Mouse (Mus musculus): ENCODE data around the gene Lsm7. TPM values are rescaled to one million over a fixed set of nuclear protein-coding genes. Genes with fewer than 3 reads are reported as not detected.

Lsm7 gene
- 10 to 100 TPM; 19.0 to 22.3 TPM for total RNA-seq (2021)
- long read RNA-seq, experiment 1, transcript Lsm7-201 (4 exons, 468 nt) = major isoform, 87 of 117 reads
- long read RNA-seq, experiment 1, partial matches to known transcripts = 1 of 117 reads
- long read RNA-seq, experiment 1, other reads (novel, unspliced or antisense) = 28 of 117 reads
- long read RNA-seq, experiment 2, transcript Lsm7-201 (4 exons, 468 nt) = major isoform, 43 of 68 reads
- long read RNA-seq, experiment 2, partial matches to known transcripts = 0 of 68 reads
- long read RNA-seq, experiment 2, other reads (novel, unspliced or antisense) = 25 of 68 reads

DNA sequence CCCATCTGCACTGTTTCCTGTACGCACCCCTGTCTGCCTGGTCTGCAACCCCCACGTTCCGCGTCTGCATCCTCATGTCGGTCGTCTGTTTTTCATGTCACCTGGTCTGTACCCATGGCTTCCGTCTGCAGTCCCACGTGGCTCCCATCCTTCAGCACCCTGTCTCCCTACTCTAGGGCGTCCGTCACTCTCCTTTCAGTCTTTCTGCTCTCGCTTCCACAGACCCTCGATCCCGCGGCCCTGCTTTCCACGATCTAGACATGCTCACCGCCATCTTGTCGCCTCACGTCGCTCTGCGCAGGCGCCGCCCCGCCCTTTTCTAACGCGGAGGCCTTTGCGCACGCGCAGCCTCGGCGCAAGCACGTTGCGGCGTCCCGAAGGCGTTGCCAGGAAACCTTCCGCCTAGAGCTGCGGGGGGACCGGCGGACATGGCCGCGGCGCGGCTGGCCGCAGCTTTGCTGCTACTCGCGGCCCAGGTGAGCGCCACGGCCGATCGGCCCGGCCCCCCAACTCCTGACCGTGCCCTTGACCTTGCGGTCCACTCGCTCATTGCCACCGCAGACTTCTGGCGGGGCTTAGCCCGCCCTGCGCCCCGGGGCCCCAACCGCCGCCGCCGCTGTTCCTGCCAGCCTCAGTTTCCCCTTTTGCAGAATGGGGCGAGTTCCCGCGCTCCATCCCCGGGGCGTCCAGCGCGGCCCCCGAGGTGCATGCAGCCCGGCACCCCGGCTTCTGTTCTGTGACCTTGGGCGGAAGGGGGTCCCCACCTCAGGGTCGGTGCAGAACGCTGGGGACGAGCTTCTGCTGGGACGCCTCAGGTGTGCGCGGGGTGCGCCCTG, at the start of gene Lsm7, which contains the start of gene Sppl2b:
Gene Lsm7 (minus strand): TSS at position 297 of the 836 bp plus-strand sequence.
Gene Sppl2b (plus strand): TSS at position 363 of the 836 bp plus-strand sequence.
- peak; percentile 95 for DNase-seq

DNA sequence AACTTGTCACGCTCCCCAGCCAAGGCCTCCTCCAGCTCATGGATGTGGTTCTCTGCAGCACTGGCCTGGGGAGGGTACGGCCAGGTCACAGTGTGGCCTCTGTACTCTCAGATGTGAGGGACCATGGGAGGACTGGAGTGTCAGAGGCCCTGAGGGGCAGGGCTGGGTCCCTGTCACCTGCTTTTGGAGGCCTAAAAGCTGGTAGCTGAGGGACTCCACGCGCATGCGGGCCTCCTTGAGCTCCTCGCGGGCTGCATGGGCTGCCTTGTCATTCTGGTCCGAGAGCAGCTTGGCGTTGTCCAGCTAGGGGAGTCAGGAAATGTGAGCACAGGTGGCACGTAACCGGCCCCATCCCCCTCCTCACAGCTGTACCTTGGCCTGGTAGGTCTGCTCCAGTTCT, 49.7 kb upstream of the Lsm7 start:
- no peak for DNase-seq

DNA sequence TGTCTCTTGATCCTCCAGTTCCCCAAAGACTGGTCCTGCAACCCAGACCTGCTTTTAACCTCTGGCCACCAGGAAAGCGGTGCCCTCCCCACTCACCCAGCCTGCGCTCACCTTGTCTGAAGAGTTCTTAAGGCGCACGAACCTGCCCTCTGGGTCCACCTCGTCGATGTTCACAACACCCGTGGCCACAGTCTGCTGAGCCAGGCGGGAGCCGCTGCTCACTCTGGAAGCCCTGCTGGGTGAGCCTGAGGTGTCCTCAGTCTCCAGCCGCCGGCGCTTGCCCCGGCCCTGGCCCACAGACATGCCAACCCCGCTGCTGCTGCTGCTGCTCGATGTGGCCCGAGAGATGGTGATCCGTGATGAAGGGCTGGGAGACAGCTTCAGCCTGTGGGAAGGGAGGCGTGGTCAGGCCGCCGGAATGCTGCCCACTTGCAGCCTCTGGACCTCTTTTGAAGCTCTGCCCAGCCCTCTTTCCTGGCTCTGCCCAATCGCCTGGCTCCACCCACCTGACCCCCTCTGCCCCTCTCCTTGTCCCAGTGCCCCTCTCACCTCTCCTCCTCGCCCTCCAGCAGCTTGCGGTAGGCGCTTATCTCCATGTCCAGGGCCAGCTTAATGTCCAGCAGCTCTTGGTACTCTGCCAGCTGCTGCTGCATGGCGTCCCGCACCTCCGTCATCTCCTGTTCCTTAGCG, 49.1 kb upstream of the Lsm7 start:
- no peak for DNase-seq

DNA sequence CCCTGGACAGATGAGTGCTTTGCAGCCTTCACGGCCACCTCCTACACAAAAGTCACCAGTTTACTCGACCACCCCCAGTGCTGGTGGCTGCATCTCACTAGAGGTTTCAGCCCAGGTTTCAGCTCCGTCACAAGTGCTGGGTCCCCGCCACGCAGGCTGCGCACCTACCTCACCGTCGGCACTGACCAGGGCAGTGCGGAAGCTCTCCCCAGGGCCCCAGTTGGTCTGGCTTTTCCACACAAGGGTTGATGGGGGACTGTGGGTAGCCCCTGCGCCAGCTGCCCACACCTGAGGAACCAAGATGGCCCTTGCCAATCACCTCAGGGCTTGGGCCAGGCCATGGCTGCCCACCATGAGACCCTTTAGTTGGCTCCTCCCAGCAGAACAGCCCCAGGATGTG, 48.3 kb upstream of the Lsm7 start:
- no peak for DNase-seq

DNA sequence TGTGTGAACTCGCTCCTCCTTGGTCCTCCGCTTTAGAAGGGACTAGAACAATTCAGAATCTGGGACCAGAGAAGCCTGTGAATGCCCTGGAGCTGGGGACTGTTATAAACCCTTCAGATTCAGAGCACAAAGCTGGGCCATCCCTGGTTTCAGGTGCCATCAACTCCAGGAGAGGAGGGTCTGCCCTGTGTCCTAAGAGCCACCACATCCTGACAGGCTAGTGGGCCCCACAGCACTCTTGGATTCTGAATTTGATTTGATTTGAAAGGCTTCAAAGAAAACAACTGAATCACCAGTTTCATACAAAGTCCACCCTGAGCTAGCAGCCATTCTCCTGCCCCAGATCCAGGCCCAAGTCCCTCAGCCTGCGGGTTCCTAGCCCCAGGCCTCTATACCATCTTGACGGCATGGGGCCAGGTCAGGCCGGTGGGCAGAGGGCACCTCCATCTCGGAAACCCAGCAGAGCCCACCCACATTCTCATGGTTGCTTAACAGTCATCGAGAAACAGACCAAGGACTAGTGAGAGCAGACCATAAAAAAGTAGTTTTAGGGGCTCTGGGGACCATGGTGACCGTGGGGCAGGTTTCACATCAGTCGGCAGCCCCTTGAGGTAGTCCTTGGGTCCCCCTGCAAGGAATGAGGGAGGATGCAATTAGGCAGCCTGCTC, 47.4 kb upstream of the Lsm7 start:
- DNase-seq = no peak

DNA sequence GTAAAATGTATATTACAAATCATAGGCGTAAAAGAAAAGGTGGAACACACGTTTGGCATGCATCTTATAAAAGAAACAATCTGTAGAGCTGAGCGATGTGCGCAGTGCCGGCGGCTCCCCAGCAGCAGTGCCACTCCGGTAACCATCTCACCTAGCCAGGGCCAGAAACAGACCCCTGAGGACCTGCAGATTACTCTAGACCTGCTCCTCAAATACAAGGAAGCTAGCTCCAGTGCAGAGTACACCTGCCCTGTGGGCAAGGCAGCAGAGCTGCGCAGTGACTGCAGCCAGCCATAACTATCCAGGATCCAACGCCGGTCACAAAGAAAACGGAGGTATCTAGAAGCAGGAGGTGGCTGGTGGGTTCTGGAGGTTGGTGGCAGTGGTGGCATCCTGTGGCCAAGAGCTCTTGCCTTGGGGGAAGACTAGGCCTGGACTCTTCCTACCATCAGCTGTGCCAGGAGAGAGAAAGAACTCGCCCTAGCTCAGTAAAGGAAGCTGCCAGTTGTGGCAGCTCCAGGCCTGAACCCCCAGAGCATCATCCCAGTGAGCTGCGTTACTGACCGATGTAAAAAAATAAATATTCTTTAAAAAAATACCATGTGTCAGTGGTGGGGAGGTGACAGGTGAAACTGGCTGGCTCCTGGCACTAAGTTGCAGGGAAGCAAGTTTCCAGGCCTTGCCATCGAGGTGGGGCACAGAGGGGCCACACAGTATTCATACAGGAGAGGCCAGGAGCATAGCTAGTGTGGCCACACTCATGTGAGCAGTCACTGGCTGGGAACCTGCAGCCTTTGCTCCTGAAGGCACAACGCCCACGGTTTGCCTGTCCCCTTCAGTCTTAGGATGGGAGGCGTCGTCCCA, 46.6 kb upstream of the Lsm7 start:
- DNase-seq = no peak

DNA sequence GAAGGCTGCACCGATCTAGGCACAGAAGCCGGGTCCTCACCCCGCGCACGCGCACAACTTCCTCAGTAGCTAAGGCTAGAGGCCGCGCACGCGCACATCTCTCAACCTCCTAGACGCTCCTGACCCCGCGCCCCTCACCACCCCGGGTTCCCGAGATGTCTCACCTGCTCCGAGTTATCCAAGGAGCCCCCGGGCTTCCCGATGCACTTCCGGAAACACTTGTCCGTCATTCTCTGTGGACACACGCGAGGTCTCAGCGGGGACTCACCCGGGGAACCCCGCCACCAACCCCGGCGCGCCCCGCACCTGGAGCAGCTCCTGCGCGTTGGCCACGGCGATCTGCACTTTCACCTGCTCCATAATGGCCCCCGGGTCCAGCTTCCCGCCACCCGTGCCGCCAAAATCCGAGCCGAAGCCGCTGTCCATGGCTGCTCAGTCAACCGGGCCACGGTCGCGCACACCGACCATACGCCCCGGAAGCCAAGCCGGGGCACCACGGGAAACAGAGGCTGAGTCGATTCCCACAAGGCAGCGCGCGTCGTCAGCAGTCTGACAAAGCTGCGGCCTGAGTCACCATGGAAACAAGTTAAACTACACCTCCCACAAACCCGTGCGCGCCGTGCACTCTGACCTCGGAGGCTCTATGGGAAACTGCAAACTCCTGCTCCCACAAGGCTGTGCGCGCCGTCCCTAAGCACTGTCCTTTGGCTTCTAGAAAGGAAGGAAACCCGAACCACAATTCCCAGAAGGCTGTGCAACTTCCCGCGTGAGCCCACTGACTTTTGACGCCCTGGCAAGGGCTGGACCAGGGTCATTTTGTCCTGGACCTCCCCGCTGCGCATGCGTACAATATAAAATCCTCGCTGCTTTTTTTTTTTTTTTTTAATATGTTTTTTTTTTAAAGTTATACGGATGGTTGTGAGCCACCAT, 45.6 kb upstream of the Lsm7 start, which contains the start of gene Timm13:
Gene Timm13 (minus strand): TSS at position 652 of the 930 bp plus-strand sequence.
- DNase-seq = peak; percentile 99

DNA sequence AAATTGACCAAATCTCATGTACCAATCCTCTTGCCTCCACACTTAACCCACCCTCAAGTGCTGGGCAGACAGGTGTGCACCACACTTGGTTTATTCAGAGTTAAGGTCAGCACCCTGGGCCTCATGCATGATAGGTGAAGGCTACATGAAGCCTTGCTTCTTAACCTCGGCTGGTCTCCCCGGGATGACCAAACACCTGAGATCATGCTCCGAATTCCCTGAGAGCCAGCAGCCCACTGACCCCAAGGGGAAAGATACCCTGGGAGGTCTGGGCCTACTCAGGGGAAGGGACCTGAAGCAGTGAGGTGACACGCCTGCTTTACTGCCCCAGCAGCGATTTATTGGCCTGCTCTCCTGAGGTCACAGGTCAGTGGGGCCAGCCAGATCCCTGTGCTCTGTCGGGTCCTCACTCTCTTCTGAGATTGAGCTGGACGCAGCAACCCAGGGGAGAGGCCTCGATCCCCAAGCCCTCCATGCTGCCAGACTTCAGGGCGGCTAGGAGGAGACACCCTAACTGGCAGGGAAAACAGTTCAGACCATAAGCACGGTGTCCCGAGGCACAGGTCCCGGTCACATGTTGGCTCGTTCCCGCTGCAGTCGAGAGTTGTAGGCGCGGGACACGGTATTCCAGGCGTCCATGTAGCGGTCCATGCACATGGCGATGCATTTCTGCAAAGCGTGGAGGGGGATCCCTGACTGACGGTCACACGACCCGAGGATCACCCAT, 44.7 kb upstream of the Lsm7 start:
- DNase-seq = no peak

DNA sequence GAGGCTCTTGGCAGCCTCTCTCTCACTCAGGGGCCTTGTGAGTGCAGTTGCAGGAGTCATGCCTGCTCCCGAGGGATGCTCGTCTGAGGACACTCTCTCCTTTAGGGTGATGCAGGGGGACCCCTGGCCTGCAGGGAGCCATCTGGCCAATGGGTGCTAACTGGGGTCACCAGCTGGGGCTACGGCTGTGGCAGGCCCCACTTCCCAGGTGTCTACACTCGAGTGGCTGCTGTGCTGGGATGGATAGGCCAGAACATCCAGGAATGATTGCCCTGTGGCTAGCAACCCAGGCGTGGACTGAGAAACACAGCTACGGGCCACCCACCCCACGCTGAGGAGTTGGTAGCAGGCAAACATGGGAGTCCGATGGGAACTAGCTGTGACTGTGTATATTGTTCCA, 44.1 kb upstream of the Lsm7 start:
- DNase-seq = no peak

DNA sequence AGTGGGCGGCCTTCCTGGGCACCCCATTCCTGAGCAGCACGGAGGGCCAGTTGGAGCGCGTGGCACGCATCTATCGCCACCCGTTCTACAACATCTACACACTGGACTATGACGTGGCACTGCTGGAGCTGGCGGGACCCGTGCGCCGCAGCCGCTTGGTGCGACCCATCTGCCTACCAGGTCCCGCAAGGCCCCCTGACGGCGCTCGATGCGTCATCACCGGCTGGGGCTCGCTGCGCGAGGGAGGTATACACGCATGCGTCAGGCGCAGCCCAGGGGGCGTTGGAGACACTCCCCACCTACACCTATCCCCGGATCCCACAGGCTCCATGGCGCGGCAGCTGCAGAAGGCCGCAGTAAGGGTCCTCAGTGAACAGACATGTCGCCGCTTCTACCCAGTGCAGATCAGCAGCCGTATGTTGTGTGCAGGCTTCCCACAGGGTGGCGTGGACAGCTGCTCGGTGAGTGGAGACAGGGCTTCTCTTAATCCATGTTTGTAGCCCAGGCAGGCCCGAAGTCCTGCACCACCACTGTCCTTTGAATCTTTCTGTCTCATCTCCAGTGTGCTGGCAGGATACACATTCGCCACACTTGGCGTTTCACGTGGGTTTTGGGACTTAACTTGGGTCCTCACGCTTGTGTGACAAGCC, 43.0 kb upstream of the Lsm7 start:
- DNase-seq = no peak

DNA sequence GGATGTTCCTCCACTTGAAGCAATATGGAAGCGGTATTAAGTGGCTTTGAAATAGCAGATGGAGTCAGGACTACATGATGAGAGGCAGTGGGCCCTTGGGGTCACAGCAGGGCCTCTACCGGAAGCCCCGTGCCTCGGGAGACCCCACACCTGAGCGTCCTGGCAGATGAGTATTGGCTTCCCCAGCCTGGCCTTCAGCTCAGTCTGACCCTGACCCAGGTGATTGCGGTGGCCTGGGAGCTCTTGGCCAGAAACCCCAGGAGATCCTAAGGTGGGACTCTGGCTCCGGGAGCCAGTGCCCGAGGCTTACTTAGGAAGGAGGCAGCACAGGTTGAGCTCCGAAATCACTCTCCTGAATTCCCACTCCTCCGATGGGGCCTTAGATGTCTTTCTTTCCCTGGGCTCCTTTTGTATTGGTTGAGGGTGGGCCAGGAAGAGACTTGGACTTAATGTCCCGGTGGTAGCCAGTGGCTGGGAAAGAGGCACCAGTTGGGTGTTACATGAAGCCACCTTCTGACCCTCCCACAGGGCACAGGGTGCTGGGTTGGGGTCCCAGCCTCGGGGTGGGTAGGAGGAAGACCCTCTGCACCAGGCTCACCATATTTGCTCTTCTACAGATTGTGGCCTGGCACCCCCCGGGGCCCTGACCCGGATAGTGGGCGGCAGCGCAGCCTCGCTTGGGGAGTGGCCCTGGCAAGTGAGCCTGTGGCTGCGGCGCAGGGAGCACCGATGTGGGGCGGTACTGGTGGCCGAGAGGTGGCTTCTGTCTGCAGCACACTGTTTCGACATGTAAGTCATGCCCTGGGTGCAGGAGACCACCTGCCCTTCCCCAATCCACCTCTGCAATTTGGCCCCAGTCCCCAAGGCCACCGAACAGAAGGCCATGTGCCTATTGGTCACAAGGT, 41.8 kb upstream of the Lsm7 start:
- no peak for DNase-seq

DNA sequence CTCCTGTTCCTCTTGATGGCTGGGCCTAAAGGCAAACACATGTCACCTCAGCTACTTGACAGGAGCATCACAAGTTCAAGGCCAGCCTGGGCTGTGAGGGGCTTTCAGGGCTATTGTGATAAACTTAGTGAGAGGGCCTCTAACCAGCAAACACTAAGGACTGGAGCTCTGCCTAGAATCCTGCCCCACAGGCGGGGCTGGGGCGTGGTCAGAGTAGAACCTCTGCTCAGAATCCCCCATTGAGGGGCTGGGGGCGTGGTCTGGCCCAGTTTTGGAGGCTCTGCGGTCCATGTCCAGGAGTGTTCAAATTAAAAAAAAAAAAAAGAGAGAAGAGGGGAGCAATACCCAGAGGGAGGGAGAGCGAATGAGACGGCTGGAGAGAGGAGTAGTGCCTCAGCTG, 40.7 kb upstream of the Lsm7 start:
- no peak for DNase-seq

DNA sequence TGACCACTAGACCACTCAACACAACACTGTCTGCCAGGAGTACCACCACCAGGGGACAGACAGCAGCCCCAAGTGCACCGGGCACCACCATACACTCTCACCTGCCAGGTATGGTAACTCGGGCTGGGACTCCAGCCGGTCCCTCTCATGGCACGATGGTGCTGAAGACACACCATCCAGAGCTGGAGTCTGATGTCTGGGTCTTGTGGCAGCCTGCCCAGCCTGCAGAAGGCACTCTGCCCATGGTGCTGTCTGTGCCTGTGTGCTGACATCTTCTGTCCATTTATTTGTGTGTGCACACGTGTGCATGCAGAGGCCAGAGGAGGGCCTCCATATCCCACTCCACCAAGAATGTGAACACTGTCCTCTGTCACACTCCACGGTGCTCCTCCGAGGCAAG, 40.1 kb upstream of the Lsm7 start:
- no peak for DNase-seq

DNA sequence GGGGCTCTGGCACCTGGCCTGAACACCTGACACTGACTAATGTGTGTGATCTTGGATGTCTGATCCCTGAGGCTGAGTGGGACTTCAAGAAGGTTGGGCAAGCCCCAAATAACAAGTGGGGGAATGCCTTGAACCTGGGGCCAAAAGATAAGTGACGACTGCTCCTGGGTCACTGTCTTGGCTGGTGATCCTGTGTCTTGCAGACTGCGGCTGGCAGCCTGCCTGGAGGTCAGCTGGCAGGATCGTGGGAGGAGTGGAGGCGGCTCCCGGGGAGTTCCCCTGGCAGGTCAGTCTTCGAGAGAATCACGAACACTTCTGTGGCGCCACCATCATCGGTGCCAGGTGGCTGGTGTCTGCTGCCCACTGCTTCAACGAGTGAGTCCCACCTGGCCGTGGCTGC, 32.2 kb upstream of the Lsm7 start:
- peak; percentile 47 for DNase-seq

DNA sequence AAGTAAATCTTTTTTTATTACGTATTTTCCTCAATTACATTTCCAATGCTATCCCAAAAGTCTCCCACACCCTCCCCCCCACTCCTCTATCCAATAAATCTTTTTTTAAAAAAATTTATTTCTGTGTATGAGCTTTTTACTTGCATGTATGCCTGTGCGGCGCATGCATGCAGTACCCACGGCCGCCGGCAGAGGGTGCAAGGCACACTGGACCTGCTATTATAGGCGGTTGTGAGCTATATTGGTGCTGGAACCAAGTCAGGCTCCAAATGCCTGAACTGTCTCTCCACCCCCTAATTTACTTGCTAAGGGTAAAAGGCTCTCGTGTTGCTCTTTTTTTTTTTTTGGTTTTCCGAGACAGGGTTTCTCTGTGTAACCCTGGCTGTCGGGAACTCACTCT, 26.3 kb upstream of the Lsm7 start:
- peak; percentile 56 for DNase-seq

DNA sequence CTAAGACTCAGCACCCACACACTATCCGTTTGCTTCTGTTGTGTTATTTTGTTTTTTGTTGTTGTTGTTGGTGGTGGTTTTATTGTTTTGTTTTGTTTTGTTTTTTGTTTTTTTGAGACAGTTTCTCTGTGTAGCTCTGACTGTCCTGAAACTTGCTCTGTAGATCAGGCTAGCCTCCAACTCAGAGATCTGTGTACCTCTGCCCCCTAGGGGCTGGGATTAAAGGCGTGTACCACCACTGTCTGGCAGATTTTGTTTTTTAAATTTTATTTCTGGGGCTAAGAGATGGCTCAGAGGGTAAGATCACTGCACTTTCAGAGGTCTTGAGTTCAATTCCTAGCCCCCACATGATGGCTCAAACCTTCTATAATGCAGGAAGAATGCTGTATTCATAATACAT, 25.9 kb upstream of the Lsm7 start:
- DNase-seq = no peak

DNA sequence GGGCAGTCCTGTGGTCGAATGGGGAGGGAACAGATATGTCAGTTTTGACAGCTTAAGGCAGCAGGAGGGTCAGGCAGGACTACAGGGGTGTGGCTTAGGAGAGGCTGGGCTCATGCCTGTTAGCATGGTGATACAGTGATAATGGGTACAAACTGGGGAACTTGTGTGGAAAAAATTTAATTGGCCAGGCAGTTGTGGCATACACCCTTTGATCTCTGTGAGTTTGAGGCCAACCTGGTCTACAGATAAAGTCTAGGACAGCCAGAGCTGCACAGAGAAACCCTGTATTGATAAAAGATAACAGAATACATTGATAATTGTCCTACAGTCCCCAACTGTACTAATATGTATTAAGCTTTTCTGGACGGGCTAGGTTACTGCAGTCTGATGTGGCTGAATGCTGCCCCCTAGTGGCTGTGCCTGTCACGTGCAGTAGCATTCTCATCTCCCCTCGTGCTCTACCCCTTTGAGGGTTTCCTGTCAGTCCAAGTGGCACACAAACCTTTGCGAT, 25.2 kb upstream of the Lsm7 start:
- DNase-seq = no peak

DNA sequence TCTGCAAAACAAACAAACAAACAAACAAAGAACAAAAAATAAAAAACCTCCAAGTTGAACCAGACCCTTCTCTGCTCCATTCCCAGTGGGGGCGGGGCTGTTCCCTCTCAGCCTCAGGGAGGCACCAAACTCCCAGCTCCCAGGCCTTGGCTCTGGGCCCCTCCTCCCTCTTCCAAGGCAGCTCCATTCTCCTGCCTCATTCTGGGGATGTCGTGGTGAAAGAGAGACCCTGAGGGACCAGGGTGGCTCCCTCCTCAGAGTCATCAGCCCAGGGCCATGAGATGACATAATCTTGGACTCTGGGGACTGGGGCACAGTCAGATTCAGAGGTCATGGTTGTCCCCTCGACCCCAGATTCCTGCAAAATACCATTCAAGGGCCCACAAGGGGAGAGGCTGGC, 21.6 kb upstream of the Lsm7 start:
- DNase-seq = no peak

All from gastrocnemius, postnatal 25 days (tissue).